Mouse (Mus musculus) ovary, postnatal 36 days (tissue): ENCODE results near the gene C1qtnf6.
A peak's percentile ranks its signal among the peaks of the same experiment; 100 is the strongest.

Experiments used
- DNase-seq: peaks from one replicate; pipeline ENCODE4 v3.0.0; 2022; ENCODE audit warnings: low spot score, mixed read lengths

C1qtnf6 gene

DNA sequence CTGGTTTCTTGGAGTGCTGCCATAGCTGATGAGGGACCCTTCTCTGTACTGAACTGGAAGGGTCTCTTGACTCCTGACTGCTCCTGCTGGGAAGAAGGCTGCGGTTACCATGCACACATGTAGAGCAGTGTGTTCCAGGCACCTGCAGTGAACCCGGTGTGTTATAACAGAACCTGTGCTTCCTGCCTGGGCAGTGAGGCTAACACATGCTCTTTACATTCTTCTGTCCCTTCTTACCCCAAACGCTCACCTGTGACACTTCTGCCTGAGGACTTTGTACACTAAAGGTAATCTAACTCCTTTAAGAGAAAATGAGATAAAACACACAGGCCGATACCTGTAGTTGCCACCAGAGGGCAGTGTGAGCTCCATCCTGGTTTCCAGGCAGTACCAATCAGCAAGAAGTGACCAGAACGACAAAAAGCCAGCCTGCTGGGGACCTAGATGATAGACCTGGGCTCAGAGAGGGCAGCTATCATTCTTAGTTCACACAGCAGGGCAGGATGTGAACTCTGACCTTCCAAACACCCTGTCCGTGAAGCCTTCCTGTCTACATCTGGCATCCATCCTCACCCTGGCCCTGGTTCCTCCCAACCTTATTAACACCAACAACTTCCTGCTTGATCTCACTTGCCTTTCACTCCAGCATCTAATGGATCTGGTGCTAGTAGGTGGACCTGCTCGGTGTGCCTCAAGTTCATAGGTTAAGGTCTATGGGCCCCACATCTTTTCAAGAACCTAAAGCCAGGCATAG, 16.6 kb downstream of the C1qtnf6 start:
- DNase-seq, result peak; percentile 69

DNA sequence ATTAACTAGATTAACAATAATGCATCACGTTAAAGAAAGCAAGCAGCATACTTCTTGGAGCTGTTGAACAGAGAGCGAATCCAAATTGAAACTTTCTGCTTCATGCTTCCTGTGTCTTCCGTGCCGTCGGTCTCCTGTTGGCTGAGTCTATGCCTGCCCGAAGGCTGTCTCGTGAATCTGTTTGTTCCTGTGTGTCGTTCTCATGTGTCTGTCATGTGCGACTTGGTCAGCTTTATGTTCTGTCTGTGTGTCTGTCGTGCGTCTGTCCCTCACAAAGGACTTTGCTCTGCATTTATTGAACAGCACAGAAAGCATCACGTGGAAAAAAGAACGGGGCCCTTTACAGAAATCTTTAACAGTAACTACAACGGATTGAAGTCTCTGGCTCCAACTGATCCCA, 18.2 kb downstream of the C1qtnf6 start:
- DNase-seq, result no peak

DNA sequence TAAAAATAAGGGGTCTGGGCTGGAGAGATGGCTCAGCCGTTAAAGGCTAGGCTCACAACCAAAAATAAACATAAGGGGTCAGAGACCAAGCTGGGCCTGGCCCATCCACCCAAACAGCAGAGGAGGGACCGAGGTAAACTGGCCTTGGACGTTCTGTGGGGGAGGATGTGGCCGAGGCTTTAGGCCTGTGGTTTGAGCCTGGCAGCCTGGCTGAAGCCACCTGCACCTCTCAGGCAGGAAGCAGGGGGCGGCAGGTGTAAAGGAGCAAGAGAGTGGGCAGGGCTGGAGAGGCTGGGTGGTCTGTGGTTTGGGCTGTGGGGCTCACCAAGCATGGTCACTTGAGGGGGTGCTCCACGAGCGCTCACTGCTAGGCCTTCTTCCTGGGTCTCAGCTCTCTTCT, 19.3 kb downstream of the C1qtnf6 start:
- DNase-seq, result no peak

DNA sequence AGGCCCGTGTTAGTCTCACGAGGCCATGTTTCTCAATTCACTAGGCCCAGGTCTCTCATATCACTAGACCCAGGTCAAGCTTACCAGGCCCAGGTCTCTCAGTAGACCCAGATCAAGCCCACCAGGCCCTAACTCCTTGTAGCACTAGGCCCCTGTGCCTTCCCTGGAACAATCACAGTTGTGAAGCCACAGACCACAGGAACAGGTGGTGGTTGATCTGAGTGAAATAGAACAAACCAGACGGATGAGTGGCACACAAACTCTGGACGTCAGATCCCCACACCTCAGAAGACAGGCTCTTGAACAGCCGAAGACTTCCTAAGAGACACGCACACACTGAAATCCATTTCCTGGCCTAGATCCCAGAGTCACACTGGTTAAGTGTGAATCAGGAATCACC, 20.5 kb downstream of the C1qtnf6 start:
- DNase-seq, result no peak

DNA sequence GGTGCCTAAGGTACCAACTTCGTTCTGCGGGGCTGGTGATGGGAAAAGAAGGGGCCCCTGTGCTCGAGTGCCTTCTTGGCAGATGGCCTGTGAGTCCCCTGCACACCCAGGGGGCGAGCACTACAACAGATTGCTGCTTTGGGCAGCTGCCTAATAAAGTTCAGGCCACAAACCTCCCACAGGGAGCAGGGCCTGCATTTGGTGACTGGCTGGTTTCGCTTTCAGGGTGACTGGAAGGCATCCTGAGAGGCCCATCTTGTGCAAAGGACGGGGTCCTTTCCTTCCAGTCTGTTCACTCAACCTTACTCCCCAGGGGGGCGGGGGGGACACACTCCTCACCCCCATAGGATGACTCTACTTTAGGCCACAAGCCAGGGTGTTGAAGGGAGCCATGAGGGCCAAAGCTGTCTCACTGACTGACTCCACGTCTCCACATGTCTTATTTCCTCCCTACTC, 21.1 kb downstream of the C1qtnf6 start:
- DNase-seq, result no peak

DNA sequence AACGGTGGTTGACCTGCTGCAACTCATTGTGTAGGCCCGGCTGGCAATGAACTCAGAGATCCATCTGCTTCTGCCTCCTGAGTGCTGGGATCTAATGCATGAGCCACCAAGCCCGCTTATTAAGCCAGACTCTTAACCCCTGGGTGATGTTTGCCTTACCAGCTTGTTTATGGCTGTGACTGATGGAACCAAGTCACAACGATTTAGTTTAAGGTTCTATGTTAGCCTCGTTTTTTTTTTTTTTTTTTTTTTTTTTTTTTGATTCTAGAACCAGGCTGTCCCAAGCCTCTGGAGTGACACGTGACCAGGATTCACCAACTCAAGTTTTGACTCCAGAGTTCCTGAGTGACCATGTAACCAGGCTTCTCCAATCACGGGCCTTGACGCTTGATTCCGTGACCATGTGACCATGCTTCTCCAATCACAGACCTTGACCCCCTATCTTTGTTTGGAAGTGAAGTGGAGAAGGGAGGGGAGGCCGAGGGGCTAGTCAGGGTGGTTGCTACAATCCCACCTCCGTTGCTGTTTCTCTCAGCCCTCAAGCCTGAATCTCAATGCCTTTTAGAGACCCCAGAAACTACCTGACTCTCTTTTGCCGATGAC, 21.8 kb downstream of the C1qtnf6 start:
- no peak for DNase-seq

DNA sequence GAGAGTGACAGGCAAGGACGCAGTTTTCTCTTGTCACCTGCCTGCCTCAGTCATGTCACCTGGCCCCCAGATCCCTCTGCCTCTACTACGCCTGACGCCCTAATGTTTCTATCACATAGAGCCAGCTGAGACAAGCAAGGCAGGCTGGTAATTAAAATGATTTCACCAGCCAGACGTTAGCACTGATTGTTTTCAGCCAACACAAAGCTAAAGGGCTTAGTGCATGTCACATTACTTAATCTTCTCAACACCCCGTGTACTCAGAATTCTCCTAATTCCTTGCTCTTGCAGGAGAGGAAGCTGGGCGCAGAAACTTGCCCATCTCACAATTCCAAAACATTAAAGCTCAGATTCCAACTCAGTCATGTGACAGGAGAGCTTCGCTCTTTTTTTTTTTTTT, 22.8 kb downstream of the C1qtnf6 start:
- DNase-seq, result no peak

DNA sequence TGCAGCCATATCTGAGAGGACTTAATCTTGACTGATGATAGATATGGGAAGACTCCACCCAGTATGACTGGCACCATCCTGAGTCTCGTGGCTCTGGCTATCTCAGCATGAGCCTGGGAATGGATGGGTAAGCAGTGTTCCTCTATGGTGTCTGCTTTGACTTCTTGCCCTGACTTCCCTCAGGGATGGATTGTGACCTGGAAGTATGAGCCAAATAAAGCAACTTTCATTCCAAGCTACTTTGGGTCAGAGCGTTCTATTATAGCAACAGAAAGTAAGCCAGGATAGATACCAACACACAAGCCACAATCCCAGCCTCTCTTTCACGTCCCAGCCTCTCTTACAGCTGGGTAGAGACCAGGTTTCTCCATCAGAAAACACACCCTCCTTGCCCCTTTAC, 25.7 kb downstream of the C1qtnf6 start:
- DNase-seq, result no peak

DNA sequence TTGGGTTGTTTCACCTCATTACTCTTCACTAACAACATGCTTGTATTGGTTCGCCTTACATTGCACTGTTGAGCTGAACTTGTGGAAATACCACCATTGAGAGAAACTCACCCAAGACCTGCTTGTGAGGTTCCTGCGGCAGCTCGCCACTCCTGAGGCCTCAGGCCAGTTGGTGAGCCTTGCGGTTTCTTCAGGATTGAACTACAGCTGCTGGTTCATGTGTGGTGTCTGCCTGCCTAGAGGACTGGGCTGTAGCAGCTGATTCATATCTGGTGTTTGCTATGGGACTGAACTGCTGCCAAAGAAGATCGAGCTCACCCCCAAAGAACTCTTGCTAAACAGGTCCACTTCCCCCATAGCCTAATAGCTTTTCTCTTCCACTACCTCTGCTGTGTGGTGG, 26.4 kb downstream of the C1qtnf6 start:
- no peak for DNase-seq

DNA sequence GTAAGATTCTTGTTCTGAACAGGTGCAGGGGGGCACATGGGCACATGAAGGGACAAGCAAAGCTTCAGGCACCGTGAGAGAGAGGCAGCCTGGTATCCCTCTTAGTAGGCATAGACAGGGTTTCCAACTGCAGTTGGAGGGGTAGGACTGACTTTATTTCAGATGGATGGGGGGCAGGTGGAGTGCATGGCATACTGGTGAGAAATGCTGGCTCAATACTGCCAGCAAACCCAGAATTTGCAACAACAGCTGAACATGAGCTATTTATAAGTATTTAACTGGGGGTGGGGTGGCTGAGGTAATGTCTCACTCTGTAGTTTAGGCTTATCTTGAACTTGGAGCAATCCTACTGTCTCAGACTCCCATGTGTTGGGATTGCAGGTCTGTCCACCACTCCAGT, 27.2 kb downstream of the C1qtnf6 start:
- DNase-seq, result no peak

DNA sequence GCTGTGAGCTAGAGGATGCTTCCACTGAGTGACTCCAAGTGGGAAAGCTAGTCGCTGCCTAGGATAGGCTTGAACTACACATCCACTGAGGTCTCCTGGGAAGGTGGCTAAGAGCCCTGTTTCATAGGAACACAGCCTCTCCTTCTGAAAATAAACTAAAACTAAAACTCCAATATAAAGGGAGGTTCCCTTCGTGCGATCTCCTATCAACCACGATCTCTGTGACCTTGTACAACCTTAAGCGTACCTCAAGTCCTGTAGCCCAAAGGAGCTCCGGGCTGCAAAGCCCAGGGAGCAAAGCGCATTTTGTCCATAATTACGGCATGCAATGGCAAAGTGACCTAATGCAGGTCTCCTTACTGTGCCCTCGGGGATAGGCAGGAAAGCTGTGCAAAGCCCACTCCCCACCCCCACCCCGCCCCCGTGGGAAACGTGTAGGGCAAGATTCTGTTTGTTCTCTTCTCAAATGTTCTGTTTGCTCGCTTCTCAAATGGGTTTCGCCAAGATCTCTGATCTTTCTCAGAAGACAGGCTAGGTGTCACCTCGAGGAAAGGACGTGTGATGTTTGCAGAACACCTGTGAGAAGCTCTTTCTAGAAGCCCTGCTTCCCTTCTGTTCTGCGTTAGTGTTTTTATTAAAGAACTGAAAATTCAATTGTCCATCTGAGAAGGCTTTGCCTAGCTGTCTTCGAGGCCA, 28.6 kb downstream of the C1qtnf6 start:
- DNase-seq, result no peak

DNA sequence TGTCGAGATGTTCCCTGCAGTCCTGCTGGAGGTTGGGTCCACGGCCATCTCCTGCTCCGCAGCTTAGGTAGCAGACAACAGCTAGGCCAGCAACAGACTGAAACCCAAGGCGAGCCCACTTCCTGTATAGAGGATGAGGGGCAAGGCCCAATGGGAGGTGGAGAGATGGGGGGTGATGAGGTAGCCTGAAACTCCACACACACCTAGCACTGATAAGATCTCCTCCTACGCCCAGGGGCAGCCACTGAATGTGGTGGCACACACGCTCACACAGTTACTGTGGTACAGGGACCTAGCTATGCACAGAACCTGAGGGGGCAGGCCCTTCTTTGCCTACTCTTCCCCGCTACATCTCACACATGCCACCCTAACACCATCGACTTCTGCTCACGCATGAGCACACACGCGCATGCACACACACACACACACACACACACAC, 36.2 kb downstream of the C1qtnf6 start, which contains the start of gene Il2rb:
TSS of gene Il2rb (minus strand) at position 304 of the 439 bp plus-strand sequence.
- no peak for DNase-seq

DNA sequence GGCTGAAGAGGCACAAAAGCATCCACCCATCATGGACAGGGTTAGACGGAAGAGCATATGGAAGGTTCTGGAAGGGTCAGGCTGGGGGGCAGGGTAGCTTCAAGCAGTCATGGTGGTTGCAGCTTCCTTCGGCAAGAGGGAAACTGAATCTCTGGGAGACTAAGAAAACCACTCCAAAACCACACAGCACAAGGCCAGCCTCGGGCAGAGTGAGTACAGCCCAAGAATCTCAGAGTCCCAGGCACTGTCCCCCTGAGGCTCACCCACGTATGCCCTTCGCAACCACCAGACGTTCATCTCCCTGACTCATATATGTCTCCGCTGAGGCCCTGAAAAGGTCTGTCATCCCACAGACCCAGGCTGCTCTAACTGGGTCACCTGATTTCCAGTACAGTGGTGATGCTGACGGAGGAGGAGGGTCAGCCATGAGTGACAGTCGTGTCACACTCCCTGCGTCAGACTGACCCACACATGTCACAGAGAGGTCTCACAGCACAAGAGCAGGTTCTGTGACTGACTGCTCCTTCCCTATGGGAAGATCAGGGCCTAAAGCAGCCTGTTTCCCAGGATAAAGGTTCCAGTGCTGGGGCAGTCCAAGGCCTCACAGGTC, 37.7 kb downstream of the C1qtnf6 start:
- no peak for DNase-seq

DNA sequence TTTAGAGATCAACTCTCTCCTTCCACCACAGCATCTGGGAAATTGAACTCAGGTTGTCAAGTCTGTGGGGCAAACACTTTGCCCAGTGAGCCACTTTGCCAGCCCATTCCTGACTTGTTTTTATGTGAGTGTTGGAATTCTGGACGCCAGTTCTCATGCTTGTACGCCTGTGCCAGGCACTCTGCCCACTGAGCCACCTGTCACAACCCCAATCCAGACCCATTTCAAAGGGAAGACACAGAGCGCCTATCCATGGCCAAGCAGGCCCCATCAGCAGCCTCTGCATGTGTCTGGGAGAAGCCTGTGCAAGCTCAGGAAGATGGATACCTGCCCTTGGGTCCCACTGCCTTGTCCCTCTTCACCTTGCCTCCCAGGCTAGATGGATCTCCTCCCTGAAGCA, 39.9 kb downstream of the C1qtnf6 start:
- DNase-seq, result no peak

DNA sequence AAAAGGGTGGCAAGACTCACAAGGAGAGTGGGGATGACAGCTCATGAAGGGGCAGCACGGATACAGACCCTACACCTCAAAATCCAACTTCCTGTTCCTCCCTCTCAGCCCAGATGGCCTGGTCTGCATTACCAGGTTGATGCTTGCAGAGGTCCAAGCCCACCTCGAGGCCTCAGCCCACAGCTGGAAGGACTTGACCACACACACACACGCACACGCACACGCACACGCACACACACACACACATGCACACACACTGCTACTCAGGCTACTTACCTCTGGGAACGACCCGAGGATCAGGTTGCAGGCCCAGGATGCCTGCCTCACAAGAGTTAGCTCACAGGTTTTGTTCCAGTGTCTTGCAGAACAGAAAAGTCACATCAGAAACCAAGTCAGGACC, 41.3 kb downstream of the C1qtnf6 start:
- no peak for DNase-seq

DNA sequence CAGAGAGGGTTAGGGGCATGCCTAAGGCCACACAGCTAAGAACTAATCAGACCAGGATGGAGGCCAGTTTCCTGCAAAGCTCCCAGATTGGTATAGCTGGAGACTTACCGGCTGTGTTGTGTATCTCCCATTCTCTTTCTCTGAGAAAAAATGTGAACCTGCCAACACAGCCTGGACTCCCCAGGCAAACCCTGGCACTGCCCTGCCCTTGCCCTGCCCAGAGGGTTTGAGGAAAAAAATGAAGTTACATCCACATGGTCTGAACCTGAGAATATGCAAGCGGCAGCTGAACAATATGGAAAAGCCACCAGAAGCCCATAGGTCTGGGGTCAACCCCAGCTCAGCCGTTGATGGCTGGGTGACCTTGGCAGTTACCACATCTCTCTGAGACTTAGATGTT, 42.0 kb downstream of the C1qtnf6 start:
- DNase-seq, result no peak

DNA sequence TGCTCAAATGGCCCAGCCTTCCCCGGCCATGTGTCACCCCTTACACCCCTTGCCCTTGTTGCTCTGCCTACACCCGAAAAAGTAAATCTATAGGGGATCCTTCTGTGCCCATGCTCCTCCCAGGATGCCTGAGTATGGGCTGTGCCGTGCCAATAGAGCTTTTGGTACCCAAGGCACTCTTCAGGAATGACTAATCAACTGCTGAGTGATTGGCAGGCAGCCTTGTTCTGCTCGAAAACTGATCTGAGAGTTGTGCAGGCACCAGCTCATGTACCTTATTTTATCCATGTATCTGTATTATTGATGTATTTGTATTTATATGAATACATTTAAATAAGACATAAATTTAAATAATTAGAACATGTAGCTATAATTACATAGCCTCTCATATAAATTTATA, 44.1 kb downstream of the C1qtnf6 start:
- no peak for DNase-seq

DNA sequence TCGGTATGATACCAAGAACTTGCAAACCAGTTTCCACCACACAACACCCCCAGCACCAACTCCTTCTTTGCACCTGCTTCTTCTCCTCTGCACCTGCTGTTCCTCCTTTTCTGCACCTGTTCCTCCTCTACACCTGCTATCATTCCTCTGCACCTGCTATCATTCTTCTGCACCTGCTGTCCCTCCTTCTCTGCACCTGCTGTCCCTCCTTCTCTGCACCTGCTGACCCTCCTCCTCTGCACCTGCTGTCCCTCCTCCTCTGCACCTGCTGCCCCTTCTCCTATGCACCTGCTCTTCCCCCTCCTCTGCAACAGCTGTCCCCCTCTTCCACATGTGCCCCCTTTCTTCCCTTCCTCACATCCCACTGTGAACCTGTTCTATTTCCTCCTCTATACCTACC, 44.7 kb downstream of the C1qtnf6 start:
- no peak for DNase-seq

DNA sequence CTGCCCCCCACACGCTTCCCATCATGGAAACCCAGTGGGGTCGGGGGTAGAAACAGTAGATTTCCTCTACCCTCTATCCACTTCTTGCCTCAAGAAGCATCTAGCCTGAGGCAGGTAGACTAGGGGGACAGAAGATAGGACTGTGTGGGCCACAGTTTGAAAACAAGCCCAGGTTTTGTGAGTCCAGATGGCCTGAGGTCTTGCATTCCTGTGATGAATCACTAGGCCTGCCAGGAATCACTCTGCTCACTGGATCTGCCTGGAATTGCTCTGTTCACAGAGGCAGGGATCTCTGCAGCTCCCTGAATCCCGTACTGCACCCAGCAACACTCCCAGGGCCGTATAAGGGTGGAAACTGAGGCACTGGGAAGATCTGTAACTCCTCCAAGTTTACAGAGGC, 47.9 kb downstream of the C1qtnf6 start:
- DNase-seq, result no peak

DNA sequence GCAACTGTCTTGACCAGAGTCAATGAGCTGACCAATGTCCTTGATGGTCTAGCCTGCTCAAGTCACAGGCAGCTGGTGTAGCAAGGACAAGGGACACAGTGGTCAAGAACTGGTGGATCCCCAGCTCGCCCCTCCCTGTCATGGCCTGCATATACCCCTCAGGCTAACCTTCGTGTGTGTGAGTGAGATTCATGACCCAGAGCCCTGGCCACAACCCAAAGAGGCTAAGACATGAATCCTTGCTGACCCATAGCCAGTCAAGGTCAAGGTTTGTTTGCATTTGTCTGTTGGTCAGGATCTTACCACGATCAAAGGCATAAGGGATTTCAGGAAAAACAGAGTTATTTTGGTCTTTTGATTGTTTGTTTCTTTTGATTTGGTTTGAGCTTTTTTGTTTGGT, 48.7 kb downstream of the C1qtnf6 start:
- DNase-seq, result no peak

DNA sequence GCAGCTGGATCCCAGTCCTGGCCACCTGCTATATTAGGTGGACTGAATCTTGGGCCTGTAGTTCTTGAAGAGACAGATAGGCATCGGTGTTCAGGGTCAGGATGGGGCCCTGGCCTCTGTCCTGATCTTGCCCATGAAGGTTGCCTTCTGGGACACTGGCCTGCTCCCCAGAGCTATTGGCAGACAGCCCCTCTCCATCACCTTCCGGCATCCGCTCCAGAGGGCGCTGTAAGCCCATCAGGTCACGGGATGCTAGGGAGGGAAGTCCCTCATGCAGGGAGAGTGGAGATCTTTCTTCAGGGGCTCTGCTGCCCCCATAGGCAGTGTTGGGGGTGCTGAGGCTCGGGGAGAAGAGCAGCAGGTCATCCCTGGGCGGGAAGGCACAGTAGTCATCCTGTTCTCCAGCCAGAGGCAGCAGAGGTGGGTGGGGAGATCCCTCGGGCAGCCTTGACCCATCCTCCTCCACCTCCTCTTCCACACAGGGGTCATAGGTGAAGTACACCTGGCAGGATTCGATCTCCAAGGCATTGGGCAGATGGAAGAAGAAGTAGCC, 49.7 kb downstream of the C1qtnf6 start:
- DNase-seq, result peak; percentile 52

DNA sequence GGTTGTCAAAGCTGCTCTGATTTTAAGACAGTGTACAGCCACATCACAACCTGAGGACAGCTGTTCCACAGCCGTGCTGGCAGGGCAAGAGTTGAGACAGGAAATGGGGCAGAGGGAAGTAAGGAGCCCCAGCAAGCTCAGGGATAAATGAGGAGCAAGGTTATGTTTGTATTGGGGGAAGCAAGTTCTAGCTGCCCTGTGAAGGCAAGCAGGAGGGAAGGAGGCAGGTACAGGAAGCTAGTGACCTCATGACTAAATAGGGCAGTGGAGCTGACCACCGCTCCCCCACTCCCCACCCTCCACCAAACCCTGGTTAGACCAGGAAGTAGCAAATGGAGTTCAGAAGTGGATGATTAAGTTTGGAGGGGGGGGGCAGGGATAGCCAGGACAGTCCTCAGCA, 50.2 kb downstream of the C1qtnf6 start:
- no peak for DNase-seq
